Mouse (Mus musculus): Measurements from ENCODE around the gene Unkl.

GRCm38 (mm10) chr17:25183232-25183631 is 5.0 kb upstream of the Unkl start:
- TF ChIP-seq CTCF (conservative IDR thresholded peaks at IDR 0.05; ENCODE audit: insufficient read depth, insufficient read length, low read depth, low read length) (no peak; the same call in 1 of the 2 replicates), POLR2A (IDR thresholded peaks at IDR 0.05; ENCODE audit: low read depth, low read length) (no peak)

Data from kidney, adult 2 months (tissue).